Mouse (Mus musculus): ENCODE measurements around the gene Rora. TPM values are rescaled to one million over a fixed set of nuclear protein-coding genes. Genes with fewer than 3 reads are reported as not detected.

Rora gene
- polyA plus RNA-seq, 1 experiment from 2014 or later = 3.8 TPM

DNA sequence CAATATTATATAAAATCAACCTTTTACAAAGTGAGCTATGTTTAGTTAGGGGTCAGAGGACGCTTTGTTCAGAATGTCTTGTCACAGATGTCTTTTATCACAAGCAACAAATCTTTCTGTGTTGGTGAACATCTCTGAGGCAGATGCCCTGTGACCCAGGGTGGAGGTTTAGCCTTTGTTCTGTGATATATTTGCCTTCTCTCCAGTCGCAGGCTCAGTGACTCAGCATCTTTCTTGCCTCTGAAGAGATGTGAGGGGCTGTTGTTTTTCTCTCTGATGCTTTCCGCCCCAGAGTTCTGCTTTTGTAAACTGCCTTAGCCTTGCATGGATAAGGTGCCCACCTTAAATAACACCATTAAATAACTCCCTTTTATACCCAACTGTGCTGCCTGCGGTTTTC lies 488.3 kb downstream of the Rora start:
- WGBS = 52% methylated on average over 4 of the region's 4 CpGs
- no peak overlapping the region for H3K4me3 ChIP-seq
- peaks cover 33% of the 10 kb centered on the region for H3K4me1 ChIP-seq
- peaks cover 8% of the 10 kb centered on the region for H3K27me3 ChIP-seq (ENCODE audit: low read depth, poor library complexity, severe bottlenecking)
- H3K27ac ChIP-seq = no peak overlapping the region
- DNase-seq (ENCODE audit: low spot score) = no peak
- H3K9me3 ChIP-seq (replicated peaks) = 0 out of 2 replicates have a peak, but pooled peaks cover 4% of the 10 kb centered on the region
- H3K36me3 ChIP-seq = no peaks in the 10 kb centered on the region

GRCm38 (mm10) chr9:69146937-69147336 lies 493.4 kb downstream of the Rora start:
- H3K4me1 ChIP-seq = peaks cover 34% of the 10 kb centered on the region
- H3K27me3 ChIP-seq (ENCODE audit: low read depth, poor library complexity, severe bottlenecking) = no peaks in the 10 kb centered on the region
- H3K4me3 ChIP-seq = no peak overlapping the region
- H3K27ac ChIP-seq = no peak overlapping the region
- DNase-seq (ENCODE audit: low spot score) = no peak
- no peaks in the 10 kb centered on the region for H3K36me3 ChIP-seq
- 91% methylated on average over 1 of the region's 1 CpGs for WGBS
- 0 out of 2 replicates have a peak, but pooled peaks cover 6% of the 10 kb centered on the region for H3K9me3 ChIP-seq (replicated peaks)

GRCm38 (mm10) chr9:69150224-69150623 lies 496.6 kb downstream of the Rora start:
- H3K4me1 ChIP-seq = peaks cover 18% of the 10 kb centered on the region
- 0 out of 2 replicates have a peak overlapping the region, but pooled peaks have one; percentile 16 for H3K4me3 ChIP-seq
- DNase-seq (ENCODE audit: low spot score) = no peak
- WGBS = 40% methylated on average over 14 of the region's 14 CpGs
- peaks cover 5% of the 10 kb centered on the region; the same call in 1 of the 2 replicates for H3K27me3 ChIP-seq (ENCODE audit: low read depth, poor library complexity, severe bottlenecking)
- H3K9me3 ChIP-seq (replicated peaks) = 0 out of 2 replicates have a peak, but pooled peaks cover 6% of the 10 kb centered on the region
- peak overlapping the region; percentile 64; the same call in 1 of the 2 replicates for H3K27ac ChIP-seq
- no peaks in the 10 kb centered on the region for H3K36me3 ChIP-seq

GRCm38 (mm10) chr9:69154684-69155083 lies 501.1 kb downstream of the Rora start:
- WGBS = 89% methylated on average over 5 of the region's 5 CpGs
- DNase-seq (ENCODE audit: low spot score) = no peak
- Histone ChIP-seq H3K4me1 (peaks cover 31% of the 10 kb centered on the region), H3K9me3 (replicated peaks) (no peaks in the 10 kb centered on the region), H3K27me3 (ENCODE audit: low read depth, poor library complexity, severe bottlenecking) (peaks cover 5% of the 10 kb centered on the region; the same call in 1 of the 2 replicates), H3K4me3 (no peak overlapping the region), H3K36me3 (no peaks in the 10 kb centered on the region), H3K27ac (no peak overlapping the region)

DNA sequence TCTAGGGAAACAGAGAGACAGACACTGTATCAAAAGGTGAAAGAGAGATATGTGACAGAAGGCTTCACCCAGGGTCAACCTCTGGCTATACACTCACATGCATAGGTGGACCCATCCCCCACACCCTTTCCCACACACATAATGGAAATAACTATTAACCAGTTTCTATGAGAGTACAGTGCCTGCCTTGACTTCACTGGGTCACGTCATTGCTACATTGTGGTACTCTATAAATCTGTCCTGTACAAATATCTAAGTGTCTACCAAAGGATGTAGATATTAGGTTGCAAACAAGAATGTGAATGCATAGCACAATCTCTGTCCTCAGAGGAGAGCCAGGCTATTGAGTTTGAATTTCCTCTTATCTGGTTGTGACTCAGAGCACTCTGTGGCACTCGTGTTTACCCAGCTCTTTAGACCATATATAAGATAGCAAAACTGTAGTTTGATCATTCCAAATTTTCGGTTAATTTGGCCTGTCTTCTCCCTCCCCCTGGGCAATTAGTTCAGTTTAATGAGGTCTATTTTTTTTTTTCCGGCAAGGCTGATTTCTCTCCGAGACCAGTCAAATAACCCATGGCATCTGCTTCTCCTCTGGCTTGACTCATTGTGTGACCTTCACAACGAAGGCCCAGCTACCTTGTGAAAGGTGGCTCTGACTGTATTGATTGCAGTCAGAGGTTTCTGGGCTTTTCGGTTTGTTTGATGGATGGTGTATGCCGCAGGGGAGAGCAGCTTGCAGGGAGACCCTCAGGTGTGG lies 502.4 kb downstream of the Rora start:
- no peak for DNase-seq (ENCODE audit: low spot score)
- no peak overlapping the region for H3K4me3 ChIP-seq
- no peak overlapping the region for H3K27ac ChIP-seq
- peaks cover 19% of the 10 kb centered on the region for H3K4me1 ChIP-seq
- 63% methylated on average over 8 of the region's 8 CpGs for WGBS
- no peaks in the 10 kb centered on the region for H3K36me3 ChIP-seq
- no peaks in the 10 kb centered on the region for H3K9me3 ChIP-seq (replicated peaks)
- H3K27me3 ChIP-seq (ENCODE audit: low read depth, poor library complexity, severe bottlenecking) = peaks cover 5% of the 10 kb centered on the region; the same call in 1 of the 2 replicates

DNA sequence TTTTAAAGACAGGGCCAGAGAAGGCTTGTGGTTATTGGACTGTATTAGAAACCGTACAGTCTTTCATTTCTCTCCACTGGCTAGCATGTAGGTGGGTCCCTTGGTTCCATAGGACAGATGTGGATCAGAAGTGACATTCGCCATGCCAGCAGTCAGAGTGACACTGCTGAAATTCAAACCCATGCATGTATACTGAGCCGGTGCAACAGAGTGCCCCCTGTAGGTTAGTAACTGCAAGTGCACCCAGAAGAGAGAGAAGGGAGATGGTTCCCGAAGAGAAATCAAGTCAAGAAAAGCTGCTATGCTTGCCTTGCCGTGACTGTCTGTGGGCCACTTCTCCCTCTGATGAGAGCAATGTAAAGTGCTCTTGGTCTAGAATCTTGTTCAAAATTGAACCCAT lies 507.2 kb downstream of the Rora start:
- no peak overlapping the region for H3K4me3 ChIP-seq
- no peaks in the 10 kb centered on the region for H3K36me3 ChIP-seq
- DNase-seq (ENCODE audit: low spot score) = no peak
- H3K27ac ChIP-seq = no peak overlapping the region
- no peaks in the 10 kb centered on the region for H3K9me3 ChIP-seq (replicated peaks)
- 87% methylated on average over 5 of the region's 5 CpGs for WGBS
- no peaks in the 10 kb centered on the region for H3K27me3 ChIP-seq (ENCODE audit: low read depth, poor library complexity, severe bottlenecking)
- H3K4me1 ChIP-seq = peaks cover 8% of the 10 kb centered on the region

- H3K36me3 ChIP-seq = no peaks in the 10 kb centered on the region
- 80% methylated on average over 7 of the region's 7 CpGs for WGBS
- H3K9me3 ChIP-seq (replicated peaks) = no peaks in the 10 kb centered on the region
- no peaks in the 10 kb centered on the region for H3K4me1 ChIP-seq
- no peak for DNase-seq (ENCODE audit: low spot score)
- no peak overlapping the region for H3K27ac ChIP-seq
- no peak overlapping the region for H3K4me3 ChIP-seq
- H3K27me3 ChIP-seq (ENCODE audit: low read depth, poor library complexity, severe bottlenecking) = no peaks in the 10 kb centered on the region
Measured at GRCm38 (mm10) chr9:69164653-69165052, 511.1 kb downstream of the Rora start.

GRCm38 (mm10) chr9:69165096-69165836 lies 511.7 kb downstream of the Rora start:
- Histone ChIP-seq H3K36me3 (no peaks in the 10 kb centered on the region), H3K27ac (no peak overlapping the region)

GRCm38 (mm10) chr9:69174061-69174460 lies 520.5 kb downstream of the Rora start:
- no peaks in the 10 kb centered on the region for H3K36me3 ChIP-seq
- no peaks in the 10 kb centered on the region; the same call in 1 of the 2 replicates for H3K27me3 ChIP-seq (ENCODE audit: low read depth, poor library complexity, severe bottlenecking)
- no peaks in the 10 kb centered on the region for H3K9me3 ChIP-seq (replicated peaks)
- WGBS = 81% methylated on average over 6 of the region's 6 CpGs
- no peak for DNase-seq (ENCODE audit: low spot score)
- no peak overlapping the region for H3K4me3 ChIP-seq
- H3K27ac ChIP-seq = no peak overlapping the region
- peaks cover 3% of the 10 kb centered on the region; the same call in 1 of the 2 replicates for H3K4me1 ChIP-seq

More at GRCm38 (mm10) chr9:69165096-69165836, 511.7 kb downstream of the Rora start:
- DNase-seq (ENCODE audit: low spot score) = no peak
- Histone ChIP-seq H3K4me1 (no peaks in the 10 kb centered on the region), H3K27me3 (ENCODE audit: low read depth, poor library complexity, severe bottlenecking) (no peaks in the 10 kb centered on the region), H3K9me3 (replicated peaks) (no peaks in the 10 kb centered on the region), H3K4me3 (no peak overlapping the region)
- WGBS = 82% methylated on average over 7 of the region's 7 CpGs

GRCm38 (mm10) chr9:69174527-69175116 lies 521.0 kb downstream of the Rora start:
- Histone ChIP-seq H3K27ac (no peak overlapping the region), H3K9me3 (replicated peaks) (no peaks in the 10 kb centered on the region), H3K4me3 (no peak overlapping the region), H3K27me3 (ENCODE audit: low read depth, poor library complexity, severe bottlenecking) (no peaks in the 10 kb centered on the region; the same call in 1 of the 2 replicates), H3K4me1 (peaks cover 3% of the 10 kb centered on the region; the same call in 1 of the 2 replicates), H3K36me3 (no peaks in the 10 kb centered on the region)
- DNase-seq (ENCODE audit: low spot score) = no peak
- 74% methylated on average over 10 of the region's 10 CpGs for WGBS

GRCm38 (mm10) chr9:69176988-69177387 lies 523.4 kb downstream of the Rora start:
- H3K4me3 ChIP-seq = no peak overlapping the region
- H3K36me3 ChIP-seq = no peaks in the 10 kb centered on the region
- DNase-seq (ENCODE audit: low spot score) = no peak
- H3K4me1 ChIP-seq = peaks cover 15% of the 10 kb centered on the region
- no peaks in the 10 kb centered on the region for H3K9me3 ChIP-seq (replicated peaks)
- H3K27ac ChIP-seq = no peak overlapping the region
- H3K27me3 ChIP-seq (ENCODE audit: low read depth, poor library complexity, severe bottlenecking) = no peaks in the 10 kb centered on the region; the same call in 1 of the 2 replicates
- WGBS = 91% methylated on average over 3 of the region's 3 CpGs

DNA sequence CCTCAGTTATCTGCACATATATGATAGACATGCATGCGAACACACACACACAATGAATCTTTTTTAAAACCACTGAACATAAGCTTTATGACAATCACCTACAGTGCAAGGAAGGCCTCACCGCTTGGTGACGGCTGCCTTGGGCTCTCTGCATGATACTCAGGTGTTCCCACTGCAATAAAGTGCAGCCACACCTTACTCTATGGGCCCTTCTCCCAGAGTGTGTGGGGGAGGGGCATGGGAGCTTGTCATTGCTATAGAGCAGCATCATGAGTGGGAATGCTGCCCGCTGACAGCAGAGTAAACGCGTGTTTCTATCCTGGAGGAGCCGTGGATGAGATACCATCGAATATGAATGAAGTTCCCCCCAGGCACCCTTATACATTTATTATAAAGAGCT lies 525.6 kb downstream of the Rora start:
- Histone ChIP-seq H3K27ac (no peak overlapping the region), H3K36me3 (no peaks in the 10 kb centered on the region), H3K4me3 (no peak overlapping the region), H3K27me3 (ENCODE audit: low read depth, poor library complexity, severe bottlenecking) (no peaks in the 10 kb centered on the region; the same call in 1 of the 2 replicates), H3K4me1 (peaks cover 17% of the 10 kb centered on the region), H3K9me3 (replicated peaks) (no peaks in the 10 kb centered on the region)
- DNase-seq (ENCODE audit: low spot score) = no peak
- 93% methylated on average over 8 of the region's 8 CpGs for WGBS
